Mouse (Mus musculus) liver (tissue): ENCODE data around the gene Gm28053.

Experiments used
- DNase-seq: peaks from one replicate; pipeline ENCODE4 v3.0.0-alpha.2; 2020; ENCODE audit warnings: mixed read lengths

Gm28053 gene

DNA sequence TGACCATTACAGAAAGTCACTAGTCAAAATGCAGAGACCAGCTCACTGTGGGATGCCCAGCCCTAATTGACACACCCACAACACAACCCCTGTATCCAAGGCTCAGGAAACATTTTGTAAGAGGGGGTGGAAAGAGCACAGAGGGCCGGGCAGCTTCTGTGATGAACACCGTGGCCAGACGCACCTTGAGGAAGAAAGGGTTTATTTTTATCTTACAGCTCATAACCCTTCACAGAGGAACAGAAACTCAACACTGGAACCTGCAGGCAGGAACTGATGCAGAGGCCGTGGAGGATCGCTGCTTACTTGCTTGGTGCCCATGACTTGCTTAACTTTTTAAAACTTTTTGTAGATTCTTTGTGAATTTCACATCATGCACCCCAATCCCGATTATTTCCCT lies 25.4 kb upstream of the Gm28053 start:
- DNase-seq, result no peak

DNA sequence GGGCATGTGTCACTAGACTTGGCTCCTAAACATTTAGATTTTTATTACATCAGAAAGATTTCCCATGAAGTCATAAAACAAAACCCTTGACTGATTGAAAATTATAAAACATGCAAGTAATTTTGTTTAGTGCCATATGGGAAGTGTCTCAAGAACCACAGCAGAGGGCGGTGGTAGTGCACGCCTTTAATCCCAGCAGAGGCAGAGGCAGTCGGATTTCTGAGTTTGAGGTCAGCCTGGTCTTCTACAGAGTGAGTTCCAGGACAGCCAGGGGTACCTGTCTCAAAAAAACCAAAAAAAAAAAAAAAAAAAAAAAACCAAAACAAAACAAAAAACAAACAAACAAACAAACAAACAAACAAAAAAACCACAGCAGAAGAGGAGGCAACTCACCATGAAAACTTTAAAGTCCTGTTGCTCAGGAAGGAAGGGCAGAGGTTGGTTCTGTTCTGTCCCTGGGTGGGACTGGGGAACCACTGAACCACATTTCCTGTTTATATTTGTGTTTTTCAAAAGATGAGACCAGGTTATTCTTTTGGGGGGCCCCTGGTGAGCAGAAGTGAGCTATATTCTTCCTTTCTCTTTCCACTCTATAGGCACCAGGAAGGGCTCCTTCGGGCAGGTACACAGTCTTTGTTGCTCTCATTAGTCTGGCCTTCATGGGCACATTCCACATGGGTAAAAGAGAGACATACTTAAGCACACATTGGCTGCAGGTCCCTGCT lies 21.4 kb upstream of the Gm28053 start:
- no peak for DNase-seq

DNA sequence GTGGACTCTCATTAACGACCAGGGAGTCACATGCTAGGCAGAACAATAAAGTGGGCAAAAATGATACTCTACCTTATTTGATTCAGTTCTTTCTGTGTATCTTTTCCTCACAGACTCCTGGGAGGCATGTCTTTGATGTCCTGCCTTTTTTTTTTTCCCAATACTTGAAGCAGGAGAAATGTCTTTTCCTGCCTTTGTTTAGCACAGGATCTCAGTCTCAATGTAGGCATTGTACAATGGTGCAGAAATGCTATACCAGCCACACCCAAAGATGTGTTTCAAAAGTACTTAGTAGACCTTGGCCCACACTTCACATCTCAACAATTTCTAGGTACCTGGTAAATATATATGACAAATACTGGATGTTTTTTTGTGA lies 20.9 kb upstream of the Gm28053 start:
- DNase-seq, result no peak

DNA sequence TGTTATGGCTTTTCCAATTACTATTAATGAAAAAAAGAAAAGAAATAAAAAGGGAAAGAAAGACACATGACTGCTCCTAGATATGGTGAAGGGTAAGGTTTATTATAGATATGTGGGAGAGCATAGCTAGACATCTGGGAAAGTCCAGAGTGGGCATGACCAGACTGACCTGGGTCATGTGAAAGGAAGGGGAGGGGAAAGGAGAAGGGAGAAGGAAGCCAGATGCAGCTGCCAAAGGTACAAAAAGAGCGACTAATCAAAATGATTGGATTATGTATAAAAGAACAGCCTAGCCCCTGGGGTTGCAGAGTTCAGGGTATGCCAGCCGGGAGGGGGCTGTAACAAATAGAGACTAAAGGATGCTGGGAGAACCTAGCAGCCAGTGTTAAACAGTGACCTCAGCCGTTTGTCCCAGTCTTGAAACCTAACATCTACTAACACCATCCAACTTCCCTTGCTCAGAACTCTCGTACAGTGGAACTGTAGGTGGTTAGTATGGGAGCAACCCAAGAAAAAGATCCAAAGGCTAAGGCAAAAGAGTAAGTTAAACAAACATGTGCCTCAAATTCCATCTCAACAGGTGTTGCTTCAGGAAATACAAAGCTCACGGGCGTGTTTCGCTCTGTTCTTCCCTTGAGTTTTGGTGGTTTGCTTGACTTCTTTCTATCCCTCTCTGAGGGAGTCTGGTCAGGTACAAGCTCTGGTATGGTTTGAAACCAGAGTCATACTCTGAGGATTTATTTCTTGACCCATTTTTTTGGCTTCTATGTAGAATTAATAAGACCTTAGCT lies 20.1 kb upstream of the Gm28053 start:
- no peak for DNase-seq

DNA sequence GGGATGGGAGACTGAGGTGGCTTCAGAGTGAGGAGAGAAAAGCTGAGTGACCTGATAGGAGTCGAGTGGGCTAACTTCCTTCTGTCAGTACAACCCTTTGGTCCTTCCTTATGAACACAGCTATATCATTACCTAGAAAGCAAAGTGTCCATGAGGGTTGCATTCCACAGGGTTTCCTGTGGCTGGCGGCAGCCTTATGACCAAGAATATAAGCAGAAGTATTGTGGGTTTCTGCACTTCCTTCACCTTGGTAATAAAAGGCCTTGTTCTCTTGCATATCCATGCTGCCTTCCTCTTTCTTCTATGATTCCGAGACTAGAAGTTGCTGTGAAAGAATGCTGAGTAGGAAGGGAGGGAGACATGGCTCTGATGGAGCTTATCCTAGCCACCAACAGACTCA lies 19.5 kb upstream of the Gm28053 start:
- no peak for DNase-seq

DNA sequence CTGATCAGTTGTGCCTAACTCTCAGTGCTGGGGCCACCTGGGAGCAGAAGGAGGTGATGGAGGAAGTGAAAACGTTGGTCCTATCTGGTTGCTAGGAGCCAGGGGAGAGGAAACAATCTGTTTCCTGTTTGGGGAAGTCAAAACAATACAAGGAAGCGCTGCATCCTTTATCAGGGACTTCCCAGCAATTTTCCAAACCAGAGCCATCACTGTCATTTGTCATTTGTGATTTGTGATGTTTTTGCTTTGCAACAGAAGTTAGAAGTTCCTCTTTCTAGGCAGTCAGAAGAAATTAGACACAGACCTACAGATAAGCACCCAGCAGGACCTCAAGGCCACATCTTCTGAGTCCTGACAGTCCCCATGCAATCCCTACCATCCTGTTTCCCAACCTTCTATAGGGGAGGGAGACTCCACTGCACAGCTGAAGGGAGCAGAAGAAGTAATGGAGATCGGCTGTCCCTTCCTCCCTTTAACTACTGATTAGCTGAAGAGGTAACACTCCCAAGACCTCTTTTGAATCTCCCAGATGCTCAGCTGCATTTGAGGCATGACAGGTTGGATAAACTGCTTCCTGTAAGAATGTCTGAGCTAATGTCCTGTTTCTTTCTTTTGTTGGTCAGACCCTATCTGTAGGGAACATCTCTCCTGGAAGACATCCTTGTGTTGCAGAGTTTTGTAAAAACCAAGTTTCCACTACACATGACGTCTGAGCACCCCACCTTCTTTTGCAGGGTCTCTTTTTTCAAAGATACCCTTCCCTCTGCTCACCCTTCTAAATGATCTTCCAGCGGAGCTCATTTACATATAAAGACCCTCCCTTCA lies 17.9 kb upstream of the Gm28053 start:
- DNase-seq, result no peak

DNA sequence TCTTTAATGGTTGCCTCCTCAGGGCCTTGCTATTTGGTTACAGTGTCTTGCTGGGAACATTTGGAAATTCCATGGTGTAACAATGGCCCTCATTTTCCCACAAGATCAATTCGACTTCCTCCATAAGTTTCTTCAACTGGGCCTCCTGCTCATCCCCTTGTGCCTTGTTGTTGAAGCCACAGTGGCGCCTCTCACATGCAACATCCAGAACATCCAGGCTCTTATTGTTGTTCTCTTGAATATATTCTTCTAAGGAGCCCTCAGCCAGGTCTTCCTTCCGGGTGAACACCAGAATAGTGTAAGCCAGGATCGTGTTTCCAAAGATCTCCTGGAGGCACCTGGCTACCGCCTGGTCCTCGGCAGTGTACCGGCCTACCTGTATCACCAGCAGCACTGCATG lies 16.3 kb upstream of the Gm28053 start:
- no peak for DNase-seq

DNA sequence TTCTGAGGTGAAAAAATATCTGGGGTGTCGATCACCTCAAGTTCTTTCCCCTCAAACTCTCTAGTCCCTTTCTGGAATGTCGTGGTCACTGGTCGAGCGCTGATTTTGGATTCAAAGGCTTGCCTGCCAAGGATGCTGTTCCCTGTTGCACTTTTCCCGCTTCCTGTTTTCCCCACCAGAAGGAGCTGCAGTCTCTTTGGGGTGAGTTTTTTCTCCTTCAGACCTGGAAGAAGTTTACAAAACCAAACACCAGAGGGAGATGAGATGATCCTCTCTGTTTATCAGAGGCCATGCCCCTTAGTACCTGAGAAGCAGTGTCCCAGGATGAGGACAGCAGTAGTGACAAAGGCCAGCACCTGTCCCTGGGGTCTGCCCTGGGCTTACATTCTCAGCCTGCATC lies 15.8 kb upstream of the Gm28053 start:
- no peak for DNase-seq

DNA sequence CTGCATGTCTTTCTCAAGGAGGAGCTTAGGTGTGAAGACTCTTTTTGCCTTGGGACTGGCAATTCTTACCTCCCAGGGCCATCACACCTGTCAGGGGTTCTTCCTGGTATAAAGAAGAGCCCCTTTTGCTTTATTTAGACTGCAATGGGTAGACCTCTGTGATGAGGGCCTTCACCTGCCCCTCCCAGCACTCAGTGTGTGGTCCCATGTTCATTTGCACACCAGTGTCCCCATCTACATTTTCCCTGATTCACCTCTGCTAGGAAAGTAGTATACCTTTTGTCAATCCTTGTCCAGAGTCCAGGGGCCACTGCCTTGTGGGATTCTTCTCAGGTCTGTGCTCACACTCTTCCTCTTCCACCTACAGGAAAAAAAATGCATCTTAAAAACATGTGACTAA lies 14.3 kb upstream of the Gm28053 start:
- DNase-seq, result no peak

DNA sequence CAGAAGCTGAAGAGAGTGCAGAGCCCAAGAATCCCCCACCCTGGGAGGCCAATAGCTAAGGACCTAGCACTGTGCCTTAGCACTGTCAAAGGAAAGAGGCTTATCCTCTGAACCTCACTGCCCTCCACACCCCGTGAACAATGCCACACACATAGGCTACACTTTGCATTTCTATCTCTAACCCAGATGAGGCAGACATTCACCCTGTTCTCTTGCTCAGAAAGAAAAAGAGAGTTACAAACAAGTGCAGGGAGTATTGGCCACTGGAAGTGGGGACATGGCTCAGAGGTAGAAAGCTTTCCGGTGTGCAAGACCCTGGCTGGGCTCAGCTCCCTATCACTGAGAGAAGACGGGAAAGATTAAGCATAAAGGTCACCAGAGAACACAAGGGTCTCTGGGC lies 12.3 kb upstream of the Gm28053 start:
- no peak for DNase-seq

DNA sequence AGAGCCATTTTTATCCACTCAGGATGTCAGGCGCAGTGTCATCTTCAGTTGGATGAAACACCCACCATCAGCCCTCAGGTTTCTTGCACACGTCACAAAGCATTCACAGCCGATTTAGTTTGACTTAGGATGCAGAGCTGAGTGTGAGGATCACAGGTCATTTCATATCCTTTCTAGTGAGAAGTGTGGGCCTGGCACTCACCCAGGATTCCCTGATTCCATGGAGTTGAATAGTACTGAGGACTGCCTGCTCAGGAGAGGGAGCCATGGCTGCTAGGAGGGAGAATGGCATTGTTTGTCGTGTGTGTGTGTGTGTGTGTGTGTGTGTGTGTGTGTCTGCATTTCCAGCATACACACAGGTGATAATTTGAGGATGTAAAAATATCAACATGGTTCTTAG lies 1.9 kb downstream of the Gm28053 start:
- DNase-seq, result no peak

DNA sequence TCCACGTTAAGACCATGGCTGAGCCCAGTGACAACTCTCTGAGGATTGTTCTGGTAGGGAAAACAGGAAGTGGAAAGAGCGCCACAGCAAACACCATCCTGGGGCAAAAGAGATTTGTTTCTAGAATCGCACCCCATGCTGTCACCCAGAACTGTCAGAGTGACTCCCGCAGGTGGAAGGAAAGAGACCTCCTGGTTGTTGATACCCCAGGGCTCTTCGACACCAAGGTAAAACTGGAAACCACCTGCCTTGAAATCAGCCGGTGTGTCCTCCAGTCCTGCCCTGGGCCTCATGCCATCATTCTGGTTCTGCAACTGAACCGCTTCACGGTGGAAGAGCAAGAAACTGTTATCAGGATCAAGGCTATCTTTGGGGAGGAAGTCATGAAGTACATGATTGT lies 5.1 kb downstream of the Gm28053 start:
- DNase-seq, result no peak

DNA sequence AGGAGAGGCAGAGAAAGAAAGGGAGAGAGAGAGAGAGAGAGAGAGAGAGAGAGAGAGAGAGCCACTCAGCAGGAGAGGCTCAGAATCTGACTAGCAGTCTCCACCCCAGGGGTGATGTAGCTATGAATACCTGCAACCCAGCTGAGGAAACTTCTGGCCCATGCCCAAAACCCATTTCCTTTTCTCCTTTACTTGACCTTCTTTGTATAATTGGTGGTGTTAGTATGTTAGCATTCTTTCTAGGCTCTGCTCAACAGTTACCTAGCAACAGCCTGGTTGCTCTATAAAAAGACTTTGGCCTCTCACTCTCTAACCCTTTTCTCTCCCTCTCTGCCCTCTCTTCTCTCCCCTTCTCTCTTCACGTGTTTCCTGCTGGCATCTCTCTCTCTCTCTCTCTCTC lies 7.1 kb downstream of the Gm28053 start:
- no peak for DNase-seq

DNA sequence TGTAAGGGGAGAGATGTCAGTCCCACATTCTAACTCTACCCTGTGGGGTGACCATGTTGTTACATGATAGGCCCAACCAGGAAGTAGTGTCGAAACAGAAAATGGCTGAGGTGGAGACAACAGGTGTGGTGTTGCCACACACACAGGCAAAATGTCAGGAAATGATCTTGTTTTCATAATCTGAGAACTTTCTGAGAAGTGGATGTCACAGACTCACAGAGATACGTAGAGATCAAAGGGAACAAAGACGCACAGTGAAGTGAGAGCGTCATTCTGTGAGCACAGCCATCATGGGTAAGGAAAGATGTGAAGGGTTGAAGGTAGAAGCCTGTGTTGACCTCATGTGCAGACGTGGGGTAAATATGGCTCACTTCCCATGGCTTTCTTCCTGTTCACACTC lies 9.4 kb downstream of the Gm28053 start:
- DNase-seq, result no peak

DNA sequence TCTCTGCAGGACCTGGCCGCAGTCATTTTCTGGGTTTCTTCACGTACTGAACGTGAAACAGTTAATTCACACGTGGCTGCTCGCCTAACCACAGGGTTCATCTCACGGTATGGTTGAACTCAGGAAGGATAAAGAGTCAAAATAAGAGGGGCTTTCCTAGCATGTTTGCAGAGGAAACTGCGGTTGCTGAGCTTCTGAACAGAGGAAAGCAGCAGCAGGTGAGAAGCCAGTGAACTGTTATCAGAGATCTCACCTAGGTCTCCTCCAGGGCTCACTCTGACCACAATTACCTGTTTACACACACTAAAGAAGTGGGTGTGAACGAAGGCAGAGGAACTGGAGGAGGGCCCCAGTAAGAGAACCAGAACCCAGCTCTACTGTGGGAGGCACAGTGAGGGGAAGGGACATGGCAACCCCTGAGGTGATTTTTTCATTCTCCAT lies 14.5 kb downstream of the Gm28053 start:
- no peak for DNase-seq

DNA sequence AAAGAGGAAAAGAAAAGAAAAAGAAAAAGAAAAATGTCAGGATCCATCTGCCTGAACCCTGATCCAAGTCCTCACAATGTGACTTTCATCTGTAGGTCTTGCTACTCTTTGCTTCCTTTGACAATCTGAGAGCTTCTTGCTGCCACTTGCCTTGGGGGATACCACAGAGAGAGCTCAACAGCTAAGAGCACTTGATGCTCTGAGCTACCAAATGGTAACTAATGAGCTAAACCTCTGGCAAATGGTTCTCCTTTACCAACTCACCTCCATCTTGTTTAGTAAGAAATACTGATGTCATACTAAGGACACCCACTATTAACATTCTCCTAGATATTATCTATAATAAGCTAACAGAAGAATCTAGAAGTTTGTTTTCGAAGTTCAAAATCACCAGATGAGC lies 15.3 kb downstream of the Gm28053 start:
- DNase-seq, result no peak

DNA sequence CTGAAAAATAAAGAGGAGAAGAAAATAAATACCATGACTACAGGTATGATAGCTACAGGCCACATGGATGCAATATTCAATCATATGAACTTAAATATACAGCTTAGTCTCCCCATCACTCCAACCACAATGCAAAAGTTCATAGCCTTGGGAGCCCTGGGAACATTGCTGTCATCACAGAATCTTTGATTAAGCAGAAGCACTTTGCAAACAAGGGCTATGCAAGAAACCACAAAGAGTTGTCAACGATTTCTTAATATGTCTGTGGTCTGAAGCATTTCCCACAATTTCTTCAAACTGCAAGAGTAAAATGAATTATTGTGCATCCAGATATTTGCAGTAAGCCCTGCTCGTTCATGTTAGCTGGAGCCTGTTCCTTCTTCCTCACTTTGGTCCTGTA lies 18.6 kb downstream of the Gm28053 start:
- no peak for DNase-seq

DNA sequence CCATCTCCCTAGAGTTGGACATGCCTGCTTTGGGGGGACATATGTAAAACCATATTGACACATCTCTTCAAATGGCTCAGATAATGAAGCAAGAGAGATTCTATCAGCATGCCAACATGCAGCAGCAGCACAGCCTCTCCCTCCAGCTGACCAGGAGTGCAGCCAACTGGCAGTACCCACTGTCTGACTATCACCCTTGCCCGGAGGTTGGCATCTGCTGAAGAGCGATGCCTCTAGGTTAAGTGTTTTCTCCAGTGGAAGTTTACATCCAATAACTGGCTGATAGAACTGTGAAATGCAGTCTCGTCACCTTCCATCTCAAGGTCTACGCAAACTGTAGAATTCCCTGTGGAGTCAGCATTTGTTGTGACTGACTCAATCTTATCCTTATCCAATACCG lies 19.3 kb downstream of the Gm28053 start:
- no peak for DNase-seq

DNA sequence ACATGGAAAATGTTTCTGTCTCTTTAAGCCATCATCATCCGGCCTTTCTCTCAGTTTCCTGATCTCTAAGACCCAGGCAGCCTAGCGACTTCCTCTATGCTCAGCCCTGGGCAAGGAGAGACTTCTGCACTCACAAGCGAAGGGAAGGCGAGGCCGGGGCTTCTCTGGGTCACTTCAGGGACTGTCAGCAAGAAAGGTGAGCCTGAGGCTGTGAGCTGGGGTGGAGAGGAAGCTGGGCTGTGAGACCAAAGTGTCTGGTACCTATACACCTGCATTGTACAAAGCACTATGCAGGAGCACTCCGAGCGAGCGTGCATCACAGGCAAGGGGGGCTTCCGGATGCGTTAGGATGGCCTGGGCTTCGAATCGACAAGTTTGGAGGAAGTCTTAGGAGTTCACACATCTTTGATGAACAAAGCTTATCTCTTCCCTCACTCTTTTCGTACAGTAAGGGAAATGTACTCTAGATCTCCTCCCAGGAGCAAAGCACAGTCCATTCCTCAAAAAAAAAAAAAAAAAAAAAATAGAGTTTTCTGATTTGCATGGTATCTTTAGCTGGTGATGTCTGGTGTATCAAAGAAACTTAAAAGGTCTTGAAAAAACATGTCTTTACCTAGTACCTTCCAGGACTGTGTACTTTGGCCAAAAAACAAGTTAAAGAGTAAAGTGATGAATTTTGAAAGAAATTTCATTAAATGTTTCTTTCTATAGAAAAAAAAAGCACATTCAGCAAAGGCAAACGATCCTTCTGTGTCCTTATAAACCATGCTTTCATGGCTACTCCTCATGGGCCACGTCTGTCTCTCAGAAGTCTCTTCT lies 20.8 kb downstream of the Gm28053 start, which contains the start of gene Gimap1:
TSS of gene Gimap1 (plus strand) at position 94 of the 819 bp plus-strand sequence.
- DNase-seq, result no peak

DNA sequence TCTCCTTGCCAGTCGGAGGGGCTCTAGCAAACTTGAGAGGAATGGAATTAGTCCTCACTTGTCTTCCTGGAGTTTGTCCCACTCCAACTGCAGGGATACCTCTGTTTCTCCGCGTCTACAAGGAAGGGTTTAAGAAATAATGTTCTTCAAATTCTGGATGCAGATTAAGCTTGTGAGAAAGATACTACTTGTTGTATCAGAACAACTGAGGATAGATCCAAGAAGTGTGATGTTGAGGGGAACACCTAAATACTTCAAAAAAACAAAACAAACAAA lies 21.3 kb downstream of the Gm28053 start:
- no peak for DNase-seq

DNA sequence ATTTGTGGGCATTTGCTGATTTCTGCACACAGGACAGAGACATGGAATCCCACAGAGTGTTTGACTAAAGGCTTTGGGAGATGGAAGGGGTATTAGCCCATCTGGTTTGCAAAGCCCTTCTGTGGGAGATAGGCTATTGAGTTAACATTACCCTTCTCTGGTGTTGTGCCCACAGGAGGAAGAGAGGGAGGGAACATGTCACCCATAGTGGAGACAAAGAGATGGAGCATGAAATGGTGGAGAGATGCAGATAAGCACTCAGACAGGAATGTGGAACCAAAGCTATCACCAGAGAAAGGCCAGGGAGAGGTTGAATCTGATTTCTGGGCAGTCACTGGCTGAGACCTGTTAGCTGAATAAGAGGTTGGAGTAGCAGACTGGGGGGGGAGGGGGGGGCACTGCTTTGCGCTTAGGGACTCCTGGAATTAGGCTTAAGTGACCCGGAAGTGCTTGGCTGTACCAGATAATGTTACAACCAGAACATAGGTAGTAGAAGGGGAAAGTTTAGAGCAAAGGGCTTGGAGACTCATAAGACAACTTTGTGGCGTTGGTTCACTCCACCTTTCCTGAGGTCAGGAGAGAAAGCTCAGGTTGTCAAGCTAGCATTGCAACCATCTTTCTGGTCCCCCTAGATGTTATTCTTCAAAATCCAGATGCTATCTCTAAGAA lies 22.2 kb downstream of the Gm28053 start:
- DNase-seq, result no peak

DNA sequence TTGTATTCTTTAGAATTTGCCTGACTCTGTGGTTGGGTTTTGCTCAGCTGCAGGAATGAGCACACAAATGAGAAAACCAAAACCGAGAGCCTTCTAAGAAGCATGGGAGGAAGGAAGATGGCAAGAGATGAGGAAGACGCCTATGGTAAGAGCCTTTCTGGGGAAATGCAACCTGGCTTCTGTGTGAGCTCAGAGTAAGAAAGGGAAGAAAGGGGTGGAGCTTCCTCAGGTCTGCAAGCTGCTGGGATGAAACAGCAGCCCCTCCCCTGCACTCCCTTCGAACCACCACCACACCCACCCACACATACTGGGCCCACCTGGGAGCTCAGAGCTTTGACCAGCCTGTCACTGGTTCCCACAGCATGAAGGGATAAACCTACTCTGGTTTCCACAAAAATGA lies 22.9 kb downstream of the Gm28053 start:
- no peak for DNase-seq
